Mouse (Mus musculus) neural tube, embryonic 15.5 days (tissue): Measurements from ENCODE around the gene Pla2g15. TPM values are rescaled to one million over a fixed set of nuclear protein-coding genes. Genes with fewer than 3 reads are reported as not detected.

Source experiments
- ATAC-seq: fragments of 200-750 bp; cut with Nextera tagmentation; 2 replicates; pipeline ENCODE4 v1.8.0; 2017; ENCODE audit warnings: mild to moderate bottlenecking, moderate TSS enrichment, moderate library complexity; ENCODE audit not compliant: low FRiP score
- H3K27ac ChIP-seq: fragments of 300-500 bp; sonication (generic); replicated peaks from 2 replicates; pipeline ENCODE4 v1.5.1; 2015; ENCODE audit warnings: mild to moderate bottlenecking, inconsistent platforms
- H3K27me3 ChIP-seq: fragments of 300-500 bp; sonication (generic); replicated peaks from 2 replicates; pipeline ENCODE4 v1.6.1; 2015; ENCODE audit warnings: inconsistent platforms
- H3K36me3 ChIP-seq: fragments of 300-500 bp; sonication (generic); 2 replicates; pipeline ENCODE4 v1.6.1; 2015; ENCODE audit warnings: inconsistent platforms
- H3K4me1 ChIP-seq: fragments of 300-500 bp; sonication (generic); 2 replicates; pipeline ENCODE4 v1.6.1; 2015; ENCODE audit warnings: inconsistent platforms
- H3K4me2 ChIP-seq: fragments of 300-500 bp; sonication (generic); 2 replicates; pipeline ENCODE4 v1.6.1; 2015; ENCODE audit warnings: inconsistent platforms, mild to moderate bottlenecking, moderate library complexity
- H3K4me3 ChIP-seq: fragments of 300-500 bp; sonication (generic); replicated peaks from 2 replicates; pipeline ENCODE4 v1.5.1; 2015; ENCODE audit warnings: mild to moderate bottlenecking, inconsistent platforms
- H3K9ac ChIP-seq: fragments of 300-500 bp; sonication (generic); replicated peaks from 2 replicates; pipeline ENCODE4 v1.6.1; 2015; ENCODE audit warnings: mild to moderate bottlenecking, inconsistent platforms
- H3K9me3 ChIP-seq: fragments of 300-500 bp; sonication (generic); replicated peaks from 2 replicates; pipeline ENCODE4 v1.6.1; 2016; ENCODE audit warnings: inconsistent platforms
- WGBS: fragments of 180-500 bp; shearing (Covaris S2); methylation state at CpG from one replicate; pipeline ENCODE4 v1.1.7; 2015; ENCODE audit warnings: mixed read lengths; 5-methylcytosine and 5-hydroxymethylcytosine counted together
- polyA plus RNA-seq: library from polyadenylated mRNA; unstranded; fragments of >200 nt; fragmentation: Nextera tagmentation; extraction: Ambion mirVana; gene quantifications from 2 replicates; pipeline ENCODE4 v1.2.1, GENCODE M21; 2015

Pla2g15 gene
- polyA plus RNA-seq, 1 experiment from 2014 or later, result 21.6 TPM

DNA sequence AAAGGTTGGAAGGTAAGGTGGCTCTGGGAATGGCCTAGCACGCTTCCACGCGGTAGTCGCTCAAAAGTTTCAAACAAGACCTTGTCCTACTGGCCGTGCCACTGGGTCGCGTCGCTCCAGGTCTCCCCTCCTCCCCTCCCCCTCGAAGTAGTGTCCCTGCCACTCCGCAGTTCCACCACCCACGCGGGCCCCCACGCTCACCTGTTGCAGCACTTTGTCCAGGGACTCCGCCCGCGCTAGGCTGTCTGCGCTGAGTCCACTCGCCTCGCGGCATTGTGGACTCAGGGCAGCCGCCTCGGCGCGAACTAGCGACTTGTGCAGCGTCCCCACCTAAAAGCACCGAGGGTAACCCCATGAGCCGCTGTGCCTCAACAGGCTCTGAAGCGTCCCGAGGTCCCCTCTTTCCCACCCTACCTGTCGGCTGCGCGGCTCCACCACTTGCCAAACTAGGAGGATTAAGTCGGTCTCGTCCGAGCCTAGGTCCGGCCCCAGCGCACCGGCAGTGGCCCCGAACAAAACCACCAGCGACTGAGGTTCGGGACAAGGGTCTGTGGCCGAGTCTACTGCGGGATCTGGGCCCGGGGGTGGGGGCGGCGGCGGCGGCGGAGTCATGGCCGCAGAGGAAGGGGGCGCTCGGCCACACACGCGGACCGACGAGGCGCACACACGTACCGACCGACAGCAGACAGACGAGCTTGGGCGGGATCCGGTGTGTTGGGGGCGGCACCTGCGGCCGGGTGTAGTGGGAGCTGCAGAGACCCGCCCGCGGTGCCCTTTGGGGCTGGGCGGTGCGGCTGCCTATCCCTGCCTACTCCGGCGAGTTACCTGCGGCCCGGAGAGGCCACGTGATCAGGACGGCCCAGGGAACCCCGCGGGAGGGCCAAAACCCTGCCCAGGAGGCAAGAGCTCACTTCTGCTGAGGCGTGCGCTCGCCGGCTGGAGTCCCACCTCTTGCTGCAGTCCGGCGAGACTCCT is 13.8 kb upstream of the Pla2g15 start, which contains the start of gene Esrp2:
Esrp2 (minus strand) TSS at position 819 of the 975 bp plus-strand sequence.
- H3K27me3 ChIP-seq, result peaks cover 73% of the 10 kb centered on the region
- H3K4me3 ChIP-seq, result peak within 1 kb of the TSS; percentile 47
- ATAC-seq, result no peak
- H3K4me2 ChIP-seq, result peak within 1 kb of the TSS; percentile 85
- no peaks in the 10 kb centered on the region for H3K9me3 ChIP-seq
- H3K9ac ChIP-seq, result peak within 1 kb of the TSS; percentile 42
- under 1% methylated on average over 84 of the region's 86 CpGs for WGBS
- peaks cover 5% of the 10 kb centered on the region; the same call in 1 of the 2 replicates for H3K36me3 ChIP-seq
- no peak within 1 kb of the TSS for H3K27ac ChIP-seq
- H3K4me1 ChIP-seq, result peaks cover 34% of the 10 kb centered on the region

DNA sequence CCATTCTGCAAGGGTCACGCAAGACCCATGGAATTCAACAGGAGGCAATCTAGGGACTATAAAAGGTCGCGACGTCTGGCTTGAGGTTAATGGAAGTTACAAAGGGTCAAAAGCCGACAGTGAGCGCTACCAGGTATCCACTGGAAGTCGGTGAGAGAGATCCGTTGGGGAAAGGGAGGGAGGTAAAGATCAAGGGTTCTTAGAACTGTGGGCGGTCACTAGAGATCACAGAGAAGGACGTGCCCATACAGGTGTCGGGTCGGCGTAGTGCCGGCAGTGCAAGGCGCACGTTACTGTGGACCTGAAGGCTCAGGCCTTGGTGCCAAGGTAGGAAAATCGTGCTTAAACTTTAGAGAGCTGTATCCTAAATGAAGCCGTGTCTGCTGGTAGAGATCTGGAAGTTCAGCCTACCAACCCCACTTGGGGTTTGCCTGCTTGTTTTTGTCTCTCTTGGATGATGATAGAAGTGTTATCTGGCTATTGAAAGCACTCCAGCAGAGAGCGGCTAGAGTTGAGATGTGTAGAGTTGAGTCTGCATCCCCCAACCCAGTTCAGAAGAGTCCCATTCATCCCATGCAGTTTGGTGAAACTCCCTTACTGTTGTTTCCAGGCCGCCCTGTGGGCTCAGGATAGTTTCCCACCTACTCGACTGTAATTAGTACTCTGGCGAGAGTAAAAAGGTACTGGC is 12.8 kb upstream of the Pla2g15 start:
- 4% methylated on average over 22 of the region's 22 CpGs for WGBS
- H3K4me2 ChIP-seq, result peak overlapping the region; percentile 85
- H3K27me3 ChIP-seq, result peaks cover 73% of the 10 kb centered on the region
- ATAC-seq, result no peak
- peaks cover 34% of the 10 kb centered on the region for H3K4me1 ChIP-seq
- no peak overlapping the region for H3K27ac ChIP-seq
- peak overlapping the region; percentile 47 for H3K4me3 ChIP-seq
- H3K36me3 ChIP-seq, result 0 out of 2 replicates have a peak, but pooled peaks cover 3% of the 10 kb centered on the region
- peak overlapping the region; percentile 42 for H3K9ac ChIP-seq
- H3K9me3 ChIP-seq, result no peaks in the 10 kb centered on the region

DNA sequence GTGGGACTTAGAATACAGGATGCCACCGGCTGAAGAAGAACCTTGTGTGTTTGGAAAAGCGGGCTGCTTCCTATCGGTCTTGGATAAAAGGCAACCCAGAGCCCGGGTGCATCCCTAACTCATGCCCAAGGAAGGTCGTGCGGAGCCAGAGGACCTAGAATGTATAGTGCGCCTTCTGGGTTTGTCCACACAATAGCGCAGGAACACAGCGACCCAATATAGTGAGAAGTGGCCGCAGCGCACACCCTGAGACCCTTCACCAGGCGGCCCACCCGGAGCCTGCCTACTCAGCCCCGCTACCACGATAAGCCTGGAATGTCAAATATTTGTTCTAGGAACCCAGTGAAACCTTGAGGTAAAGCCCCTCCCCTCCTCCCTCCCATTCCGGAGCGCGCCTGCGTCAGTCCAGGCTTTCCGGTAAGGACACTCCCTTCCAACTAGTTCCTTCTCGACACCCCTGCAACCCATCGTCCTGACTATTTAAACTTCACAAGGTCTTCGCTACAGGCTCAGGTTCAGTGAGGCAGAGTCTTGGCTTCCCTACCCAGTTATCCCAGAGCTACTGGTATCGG is 12.2 kb upstream of the Pla2g15 start:
- peaks cover 70% of the 10 kb centered on the region for H3K27me3 ChIP-seq
- H3K4me3 ChIP-seq, result peak overlapping the region; percentile 47
- no peak for ATAC-seq
- H3K36me3 ChIP-seq, result no peaks in the 10 kb centered on the region
- peaks cover 34% of the 10 kb centered on the region for H3K4me1 ChIP-seq
- under 1% methylated on average over 24 of the region's 24 CpGs for WGBS
- H3K4me2 ChIP-seq, result peak overlapping the region; percentile 85
- no peaks in the 10 kb centered on the region for H3K9me3 ChIP-seq
- H3K9ac ChIP-seq, result peak overlapping the region; percentile 42
- no peak overlapping the region for H3K27ac ChIP-seq

DNA sequence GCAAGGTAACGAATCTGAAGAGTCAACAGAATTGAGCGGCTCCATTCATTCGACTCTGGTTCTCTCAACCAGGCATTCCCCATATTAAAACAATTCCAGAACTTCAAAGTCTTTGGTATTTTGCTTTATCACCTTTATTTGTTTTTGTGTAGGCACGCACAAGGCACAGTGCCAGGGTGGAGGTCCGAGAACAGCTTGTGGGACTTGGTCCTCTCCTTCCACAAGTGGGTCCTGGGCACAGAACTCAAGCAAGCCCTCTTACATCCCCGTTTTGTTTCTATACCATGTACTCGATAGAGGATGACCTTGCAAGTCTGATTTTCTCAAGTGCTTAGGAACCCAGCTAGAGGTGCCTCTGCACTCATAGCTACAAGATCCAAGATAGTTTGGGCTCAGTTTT is 11.6 kb upstream of the Pla2g15 start:
- 14% methylated on average over 7 of the region's 7 CpGs for WGBS
- H3K9ac ChIP-seq, result peak overlapping the region; percentile 42

DNA sequence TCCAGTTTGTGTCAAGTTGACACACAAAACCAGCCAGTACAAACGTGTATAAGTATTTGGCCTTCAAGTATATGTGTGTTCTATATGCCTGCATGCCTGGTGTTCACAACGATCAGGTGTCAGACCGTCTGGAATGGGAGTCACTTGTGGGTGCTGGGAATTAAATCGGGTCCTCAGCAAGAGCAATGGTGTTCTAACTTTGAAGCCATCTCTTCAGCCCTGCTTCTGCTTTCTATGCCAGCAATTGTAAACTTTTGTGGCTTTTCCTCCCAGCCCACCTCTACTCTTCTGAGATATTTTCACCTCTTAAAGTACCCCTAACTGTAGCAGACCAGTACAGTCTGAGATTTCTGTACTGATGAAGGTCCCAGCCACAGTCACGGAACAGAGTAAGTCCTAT is 10.0 kb upstream of the Pla2g15 start:
- WGBS, result 62% methylated on average over 5 of the region's 5 CpGs
- no peak overlapping the region for H3K4me2 ChIP-seq
- no peak for ATAC-seq
- no peak overlapping the region for H3K27ac ChIP-seq
- peaks cover 48% of the 10 kb centered on the region for H3K27me3 ChIP-seq
- no peak overlapping the region for H3K4me3 ChIP-seq
- H3K9ac ChIP-seq, result no peak overlapping the region
- H3K36me3 ChIP-seq, result no peaks in the 10 kb centered on the region
- no peaks in the 10 kb centered on the region for H3K9me3 ChIP-seq
- H3K4me1 ChIP-seq, result peaks cover 34% of the 10 kb centered on the region

More for the DNA sequence above, 11.6 kb upstream of the Pla2g15 start:
- Histone ChIP-seq H3K4me2 (peak overlapping the region; percentile 85), H3K4me3 (peak overlapping the region; percentile 47), H3K4me1 (peaks cover 34% of the 10 kb centered on the region), H3K27me3 (peaks cover 64% of the 10 kb centered on the region), H3K27ac (no peak overlapping the region), H3K9me3 (no peaks in the 10 kb centered on the region), H3K36me3 (no peaks in the 10 kb centered on the region)
- ATAC-seq, result no peak

DNA sequence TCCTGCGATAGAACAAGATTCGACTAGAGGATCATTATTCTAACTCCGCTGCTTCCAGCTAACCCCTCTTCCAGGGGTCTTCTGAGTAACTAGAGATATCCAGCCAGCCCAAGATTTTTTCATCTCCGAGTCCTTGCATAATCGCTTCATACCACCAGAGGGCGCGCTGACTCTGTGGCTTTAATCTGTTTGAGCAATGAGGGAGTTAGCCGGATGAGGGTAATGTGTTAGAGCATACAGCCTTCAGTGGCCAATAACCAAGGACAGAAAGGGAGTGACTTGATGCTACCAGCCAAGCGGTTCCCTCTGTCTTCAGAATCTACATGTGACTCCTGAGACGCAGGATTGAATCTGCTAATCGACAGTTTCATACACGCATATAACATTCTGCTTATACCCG is 9.4 kb upstream of the Pla2g15 start:
- no peak overlapping the region for H3K27ac ChIP-seq

DNA sequence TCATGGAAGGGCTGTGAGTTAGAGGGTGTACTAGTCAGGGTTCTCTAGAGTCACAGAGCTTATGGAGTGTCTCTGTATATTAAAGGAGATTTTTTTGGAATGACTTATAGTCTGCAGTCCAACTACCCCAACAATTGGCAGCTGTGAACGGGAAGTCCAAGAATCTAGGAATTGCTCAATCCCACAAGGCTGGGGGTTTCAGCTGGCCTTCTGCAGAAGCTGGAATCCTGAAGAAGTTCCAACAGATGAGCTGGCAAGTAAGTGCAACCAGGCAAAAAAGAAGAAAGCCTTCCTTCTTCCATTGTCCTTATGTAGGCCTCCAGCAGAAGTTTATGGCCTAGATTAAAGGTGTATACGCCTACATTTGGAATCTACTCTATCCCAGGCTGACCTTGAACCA is 4.9 kb upstream of the Pla2g15 start:
- ATAC-seq, result no peak
- Histone ChIP-seq H3K4me2 (no peak overlapping the region), H3K36me3 (no peaks in the 10 kb centered on the region), H3K4me1 (peaks cover 7% of the 10 kb centered on the region; the same call in 1 of the 2 replicates), H3K27ac (no peak overlapping the region), H3K4me3 (no peak overlapping the region), H3K9me3 (no peaks in the 10 kb centered on the region), H3K9ac (no peak overlapping the region), H3K27me3 (no peaks in the 10 kb centered on the region)
- 90% methylated on average over 2 of the region's 2 CpGs for WGBS

More for the DNA sequence above, 9.4 kb upstream of the Pla2g15 start:
- peaks cover 43% of the 10 kb centered on the region for H3K27me3 ChIP-seq
- H3K4me3 ChIP-seq, result no peak overlapping the region
- peaks cover 32% of the 10 kb centered on the region for H3K4me1 ChIP-seq
- H3K4me2 ChIP-seq, result peak overlapping the region; percentile 30
- H3K9me3 ChIP-seq, result no peaks in the 10 kb centered on the region
- WGBS, result 12% methylated on average over 13 of the region's 13 CpGs
- ATAC-seq, result peak; percentile 48; the same call in 1 of the 2 replicates
- H3K36me3 ChIP-seq, result no peaks in the 10 kb centered on the region
- H3K9ac ChIP-seq, result no peak overlapping the region

DNA sequence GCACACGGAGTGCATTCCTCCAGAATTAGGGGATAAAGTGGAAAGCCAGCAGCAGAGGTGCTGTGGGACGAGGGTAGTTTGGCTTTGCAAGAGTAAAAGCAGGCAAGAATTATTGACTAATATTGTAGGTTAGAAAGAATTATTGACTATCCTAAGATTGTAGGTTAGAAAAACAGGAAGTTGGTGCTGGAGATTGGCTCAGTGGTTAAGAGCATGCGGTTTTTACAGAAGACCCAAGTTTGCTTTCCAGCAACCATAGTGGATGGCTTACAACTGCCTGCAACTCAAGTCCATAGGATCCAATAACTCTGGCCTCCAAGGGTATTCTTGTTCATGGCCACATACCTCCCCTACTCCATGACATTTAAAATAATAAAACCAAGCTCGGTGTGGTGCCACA is 4.2 kb upstream of the Pla2g15 start:
- no peak for ATAC-seq
- H3K9me3 ChIP-seq, result no peaks in the 10 kb centered on the region
- no peak overlapping the region for H3K27ac ChIP-seq
- peaks cover 11% of the 10 kb centered on the region for H3K4me1 ChIP-seq
- H3K4me2 ChIP-seq, result no peak overlapping the region
- no peaks in the 10 kb centered on the region for H3K27me3 ChIP-seq
- WGBS, result 94% methylated on average over 4 of the region's 4 CpGs
- no peak overlapping the region for H3K4me3 ChIP-seq
- no peaks in the 10 kb centered on the region for H3K36me3 ChIP-seq
- H3K9ac ChIP-seq, result no peak overlapping the region

DNA sequence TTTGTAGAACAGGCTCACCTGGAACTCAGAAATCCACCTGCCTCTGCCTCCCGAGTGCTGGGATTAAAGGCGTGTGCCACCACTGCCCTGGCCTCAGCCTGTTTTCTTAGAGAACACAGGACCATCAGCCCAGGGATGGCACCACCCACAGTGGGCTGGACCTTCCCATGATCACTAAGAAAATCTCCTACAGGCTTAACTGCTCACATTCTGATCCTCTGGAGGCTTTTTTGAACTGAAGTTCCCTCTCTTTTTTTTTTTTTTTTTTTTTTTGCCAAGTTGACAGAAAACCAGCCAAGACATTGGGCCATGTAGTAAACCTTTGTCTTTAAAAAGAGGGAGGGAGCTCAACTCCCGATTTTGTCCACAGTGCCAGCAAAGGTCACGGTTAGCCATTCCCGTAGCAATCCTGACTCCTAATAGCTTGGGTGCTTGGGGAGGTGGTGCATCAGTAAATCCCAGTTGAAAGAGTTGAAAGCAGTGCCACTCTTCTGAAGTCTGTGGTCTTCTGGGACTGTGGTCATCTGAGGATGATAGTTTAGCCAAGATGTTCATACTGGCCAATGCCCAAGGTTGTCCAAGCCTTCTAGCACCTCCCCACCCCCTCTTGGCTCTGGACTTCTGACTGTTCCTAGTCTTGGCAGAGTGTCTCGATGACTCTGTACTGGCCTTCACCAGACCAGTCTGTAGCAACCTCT is 2.2 kb upstream of the Pla2g15 start:
- H3K4me3 ChIP-seq, result no peak overlapping the region
- H3K27ac ChIP-seq, result no peak overlapping the region
- no peak for ATAC-seq
- 86% methylated on average over 6 of the region's 6 CpGs for WGBS
- no peaks in the 10 kb centered on the region for H3K27me3 ChIP-seq
- no peaks in the 10 kb centered on the region for H3K9me3 ChIP-seq
- H3K9ac ChIP-seq, result no peak overlapping the region
- no peak overlapping the region for H3K4me2 ChIP-seq
- H3K36me3 ChIP-seq, result no peaks in the 10 kb centered on the region
- H3K4me1 ChIP-seq, result peaks cover 21% of the 10 kb centered on the region

DNA sequence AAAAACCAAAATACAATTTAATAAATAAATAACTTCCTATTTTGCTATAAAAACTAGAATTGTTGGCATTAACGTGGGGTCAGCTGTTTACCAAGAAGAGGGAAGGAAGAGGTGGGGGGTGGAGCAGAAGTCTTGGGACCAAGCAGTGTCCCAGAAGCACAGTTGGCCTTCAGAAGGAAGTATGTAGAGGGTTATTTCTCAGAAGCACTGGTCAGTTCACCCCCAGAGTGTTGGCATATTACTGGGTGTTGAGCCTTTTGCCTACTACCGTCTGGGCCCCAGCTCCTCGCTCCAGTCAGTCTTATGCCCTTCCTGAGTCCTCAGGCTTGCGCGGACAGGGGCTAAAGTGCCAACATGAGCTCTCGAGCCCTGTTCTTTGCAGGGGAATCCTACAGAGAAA is 1.2 kb upstream of the Pla2g15 start:
- ATAC-seq, result no peak
- Histone ChIP-seq H3K27ac (no peak overlapping the region), H3K9me3 (no peaks in the 10 kb centered on the region), H3K27me3 (no peaks in the 10 kb centered on the region), H3K36me3 (no peaks in the 10 kb centered on the region), H3K4me2 (no peak overlapping the region), H3K4me3 (no peak overlapping the region), H3K9ac (no peak overlapping the region), H3K4me1 (peaks cover 21% of the 10 kb centered on the region)
- WGBS, result 90% methylated on average over 6 of the region's 6 CpGs

DNA sequence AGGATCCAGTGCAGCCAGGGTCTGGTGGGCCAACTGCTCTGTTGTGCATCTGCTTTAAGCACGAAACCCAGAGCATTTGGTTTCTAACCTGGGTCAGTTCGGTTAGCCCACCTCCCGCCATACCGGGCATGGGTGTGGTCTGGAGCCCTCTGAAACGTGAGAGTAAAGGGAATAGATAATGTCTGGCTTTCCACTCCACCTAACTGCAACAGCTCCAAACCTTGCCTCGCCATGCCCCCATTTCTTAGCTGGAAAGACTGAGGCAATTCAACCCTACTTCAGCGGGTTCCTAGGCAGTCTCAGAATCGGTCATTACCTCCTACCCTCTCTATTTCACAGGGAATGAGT is 428 bp downstream of the Pla2g15 start:
- H3K4me2 ChIP-seq, result peak overlapping the region; percentile 82
- H3K9me3 ChIP-seq, result no peaks in the 10 kb centered on the region
- WGBS, result 21% methylated on average over 8 of the region's 8 CpGs
- ATAC-seq, result no peak; the same call in 1 of the 2 replicates
- peak overlapping the region; percentile 72 for H3K27ac ChIP-seq
- peaks cover 10% of the 10 kb centered on the region for H3K36me3 ChIP-seq
- H3K4me1 ChIP-seq, result peaks cover 21% of the 10 kb centered on the region
- H3K27me3 ChIP-seq, result no peaks in the 10 kb centered on the region
- H3K4me3 ChIP-seq, result peak overlapping the region; percentile 93
- peak overlapping the region; percentile 82 for H3K9ac ChIP-seq
